Mouse (Mus musculus) liver, embryonic 18 days (tissue): ENCODE measurements around the gene Fam90a1a. TPM values are rescaled to one million over a fixed set of nuclear protein-coding genes. Genes with fewer than 3 reads are reported as not detected.

Experiments used
- polyA plus RNA-seq: library from polyadenylated mRNA; depleted of rRNA; stranded (reverse); fragments of >200 nt; gene quantifications from 2 replicates; pipeline ENCODE4 v1.2.3, GENCODE M21; 2012; rRNA removed

Fam90a1a gene
- polyA plus RNA-seq: not detected in 2 replicates

DNA sequence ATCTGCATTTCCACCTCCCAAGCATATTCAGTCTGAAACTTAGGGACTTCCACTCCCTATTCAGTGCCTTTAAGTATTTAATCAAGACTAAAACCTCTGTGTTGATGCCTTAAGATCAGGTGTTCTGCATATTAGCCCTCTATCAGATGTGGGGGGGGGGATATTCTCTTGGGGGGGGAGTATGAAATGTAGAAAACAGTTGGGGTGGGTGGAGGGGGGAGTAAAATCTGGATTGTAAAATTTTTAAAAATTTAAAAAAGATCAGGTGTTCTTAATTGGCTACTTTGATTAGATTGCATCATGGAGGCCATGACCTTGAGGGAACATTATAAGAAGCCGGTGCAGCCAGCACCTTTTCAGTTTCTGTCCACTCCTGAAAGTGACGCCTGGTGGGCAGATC is at the start of gene Fam90a1a:
Fam90a1a (plus strand) TSS at position 301 of the 400 bp plus-strand sequence.

GRCm38 (mm10) chr8:21932610-21933009 is 25.9 kb upstream of the Fam90a1a start, which contains the start of gene Defb15:
Defb15 (minus strand) TSS chr8:21932710.

GRCm38 (mm10) chr8:21938052-21938451 is 20.5 kb upstream of the Fam90a1a start, which contains the start of gene Defb35:
Defb35 (plus strand) TSS chr8:21938352.

DNA sequence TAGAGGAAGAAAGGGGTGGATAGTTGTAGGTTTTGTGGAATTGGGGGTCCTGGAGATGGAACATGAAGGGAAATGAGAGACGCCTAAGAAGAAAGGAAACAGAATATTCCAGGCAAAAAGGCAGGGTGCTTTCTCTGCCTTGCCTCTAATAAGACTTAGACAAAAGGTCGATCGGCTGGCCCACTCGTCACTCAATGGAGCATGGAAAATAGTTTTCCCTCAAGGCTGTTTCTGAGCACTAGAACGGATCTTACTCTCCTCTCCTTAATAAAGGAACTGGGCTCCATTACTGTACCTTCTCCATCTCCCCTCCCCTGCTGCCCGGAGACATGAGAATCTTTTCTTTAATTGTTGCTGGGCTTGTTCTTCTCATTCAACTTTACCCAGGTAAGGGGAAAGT is 12.1 kb upstream of the Fam90a1a start, which contains the start of gene Defb13:
Defb13 (plus strand) TSS at position 301 of the 400 bp plus-strand sequence.

DNA sequence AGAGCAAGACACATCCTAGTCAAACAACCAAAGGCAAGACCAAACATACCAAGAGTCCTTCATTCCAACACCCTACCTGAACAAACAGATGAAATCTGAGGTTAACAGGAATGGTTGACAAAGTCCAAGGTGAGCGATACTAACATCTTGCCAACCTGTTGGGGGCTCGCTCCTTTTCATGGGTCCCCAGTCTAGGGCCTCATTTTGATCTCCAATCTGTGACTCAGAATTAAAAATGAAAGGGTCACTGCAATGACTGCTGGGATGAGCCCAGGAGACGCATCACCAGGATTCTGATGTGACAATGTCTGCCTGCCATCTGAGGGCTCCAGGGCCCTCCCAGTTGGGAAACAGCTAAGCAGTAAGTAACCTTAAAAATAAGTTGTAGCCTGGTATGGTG is 11.0 kb downstream of the Fam90a1a start, which contains the start of gene Ccdc70:
Ccdc70 (plus strand) TSS at position 301 of the 400 bp plus-strand sequence.

Other genes with a start within 250 kb of the Fam90a1a start
- gene Defa24, start 224.2 kb upstream of the Fam90a1a start, polyA plus RNA-seq: not detected in 2 replicates
- not detected in 2 replicates for gene Defb50, start 135.2 kb upstream of the Fam90a1a start, polyA plus RNA-seq
- not detected in 2 replicates for gene Defb2, start 118.8 kb upstream of the Fam90a1a start, polyA plus RNA-seq
- not detected in 2 replicates for gene Defb10, start 99.8 kb upstream of the Fam90a1a start, polyA plus RNA-seq
- gene Defb9, start 73.3 kb upstream of the Fam90a1a start, polyA plus RNA-seq: not detected in 2 replicates
- gene Defb11, start 52.3 kb upstream of the Fam90a1a start, polyA plus RNA-seq: not detected in 2 replicates
- gene Defb15, start 26.0 kb upstream of the Fam90a1a start, polyA plus RNA-seq: not detected in 2 replicates
- not detected in 2 replicates for gene Defb35, start 20.4 kb upstream of the Fam90a1a start, polyA plus RNA-seq
- not detected in 2 replicates for gene Defb13, start 12.0 kb upstream of the Fam90a1a start, polyA plus RNA-seq
- not detected in 2 replicates for gene Ccdc70, start 11.1 kb downstream of the Fam90a1a start, polyA plus RNA-seq
- 7.0 and 9.3 TPM in 2 replicates for gene Atp7b, start 101.6 kb downstream of the Fam90a1a start, polyA plus RNA-seq
- 5.4 and 5.7 TPM in 2 replicates for gene Alg11, start 102.0 kb downstream of the Fam90a1a start, polyA plus RNA-seq
- 0.14 and 0.15 TPM in 2 replicates for gene Nek5, start 166.3 kb downstream of the Fam90a1a start, polyA plus RNA-seq
- gene Nek3, start 207.7 kb downstream of the Fam90a1a start, polyA plus RNA-seq: 1.5 and 1.6 TPM in 2 replicates
- gene Ckap2, start 227.1 kb downstream of the Fam90a1a start, polyA plus RNA-seq: 10.5 and 12.2 TPM in 2 replicates
- 5.2 and 5.3 TPM in 2 replicates for gene Vps36, start 234.1 kb downstream of the Fam90a1a start, polyA plus RNA-seq